Mouse (Mus musculus) cerebellum, adult 18-20 months (tissue): ENCODE measurements around the gene Anapc10.
A peak's percentile ranks its signal among the peaks of the same experiment; 100 is the strongest.
"Not testable (repeated sequence)": the region's sequence is repeated elsewhere in the genome, so short reads cannot be mapped to it uniquely, and the experiment has no call there.

Experiments
- DNase-seq, 2 experiments: peaks; one replicate each; pipeline ENCODE4 v3.0.0; 2021

The Anapc10 gene

DNA sequence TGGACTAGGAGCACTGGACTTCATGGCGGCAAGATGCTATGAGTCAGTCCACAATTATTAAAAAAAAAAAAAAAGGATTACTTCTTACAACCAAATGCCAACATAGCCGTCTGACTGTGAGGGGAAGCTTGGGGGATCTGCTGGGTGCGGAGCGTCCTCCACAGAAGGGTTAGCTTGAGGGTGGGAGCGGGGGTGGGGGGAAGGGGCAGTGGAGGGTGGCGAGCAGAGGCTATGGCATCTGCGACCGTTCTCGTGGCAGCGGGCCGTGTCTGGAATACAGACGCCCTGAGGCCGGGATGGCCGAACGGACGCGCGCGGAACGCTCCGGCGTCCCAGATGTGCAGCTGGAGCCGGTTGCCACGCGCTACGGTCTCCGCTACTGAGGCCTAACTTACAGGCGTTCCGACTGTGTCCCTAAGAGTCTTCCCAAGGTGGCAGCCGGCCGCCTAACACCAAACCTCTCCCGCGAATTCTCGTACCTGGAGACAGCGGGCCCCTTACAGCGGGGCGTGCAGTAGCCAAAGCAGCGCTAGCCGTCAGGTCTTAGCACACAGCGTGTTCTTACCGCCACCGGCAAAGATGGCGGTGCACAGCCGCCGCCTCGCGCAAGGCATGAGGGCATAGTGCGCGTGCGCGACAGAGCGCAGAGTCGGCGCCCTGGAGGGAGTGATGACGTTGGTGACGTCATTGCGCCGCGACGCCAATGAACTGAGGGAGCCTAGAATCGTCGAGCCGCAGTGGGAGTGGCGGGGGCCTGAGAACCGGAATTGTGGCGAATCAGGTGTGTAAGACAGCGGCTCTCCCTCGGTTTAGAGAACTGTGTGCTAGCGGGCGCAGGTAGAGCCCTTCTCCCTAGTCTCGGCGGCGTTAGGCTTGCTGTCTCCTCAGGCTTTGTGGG is at the start of gene Anapc10, which contains the start of gene Abce1:
Gene Anapc10 (plus strand): TSS at position 757 of the 898 bp plus-strand sequence.
Gene Abce1 (minus strand): TSS at position 677 of the 898 bp plus-strand sequence.
- DNase-seq: peak; percentile 95 to 99

DNA sequence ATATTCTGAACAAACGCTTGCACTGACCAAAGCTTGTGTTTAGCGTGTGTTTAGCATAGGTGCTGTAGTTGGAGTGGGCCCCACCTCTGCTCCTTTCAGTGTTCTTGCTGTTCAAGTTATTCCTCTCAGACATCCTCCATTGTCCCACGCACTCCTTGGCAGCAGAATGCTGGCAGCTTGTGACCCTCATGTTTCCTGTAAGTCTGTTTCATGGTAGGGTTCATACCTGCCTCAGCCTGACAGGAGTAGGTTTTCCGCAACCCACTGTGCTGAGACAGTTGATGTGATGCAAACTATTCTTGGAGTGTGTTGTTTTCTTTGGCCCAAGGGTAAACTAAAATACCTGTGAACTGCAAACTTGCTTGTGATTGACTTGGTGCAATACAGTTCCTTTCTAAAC is 35.2 kb upstream of the Anapc10 start:
- DNase-seq: no peak

DNA sequence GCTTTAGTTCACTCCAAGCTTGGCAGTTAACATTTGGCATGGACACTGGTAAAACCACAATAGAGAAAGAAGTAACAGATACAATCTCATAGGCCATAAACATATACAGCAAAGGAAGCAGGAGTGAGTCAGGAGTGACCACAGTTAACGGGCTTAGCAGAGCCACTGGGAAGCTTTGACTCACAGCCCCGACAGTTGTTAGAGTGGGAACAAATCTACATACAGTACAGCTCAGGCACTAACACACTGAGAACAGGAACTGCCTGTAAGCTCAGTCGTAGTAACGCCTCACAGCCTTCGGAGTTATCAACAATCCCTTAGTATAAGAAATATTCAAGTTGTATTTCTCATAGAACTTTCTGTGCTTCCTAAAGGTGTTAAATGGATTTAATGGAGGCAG is 32.6 kb upstream of the Anapc10 start:
- no peak for DNase-seq

DNA sequence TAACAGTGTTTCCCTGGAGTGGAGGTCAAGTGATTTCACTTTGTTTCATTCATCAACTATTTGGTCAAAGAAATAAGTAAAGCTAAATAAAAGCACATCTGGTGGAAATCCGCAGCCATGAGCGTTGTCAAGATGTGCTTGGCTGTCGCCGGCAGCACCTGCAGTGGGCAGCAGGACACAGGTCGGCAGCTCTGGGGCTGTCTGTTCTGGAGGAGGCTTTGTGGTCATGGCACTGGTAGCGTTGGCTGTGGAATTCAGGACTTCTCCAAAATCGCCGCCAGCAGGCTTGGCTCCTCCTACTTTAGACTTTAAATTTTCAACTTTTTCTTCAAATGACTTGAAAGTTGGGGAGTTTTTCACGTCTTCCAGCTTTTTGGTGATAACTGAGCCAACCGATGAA is 31.5 kb upstream of the Anapc10 start:
- not testable (repeated sequence) for DNase-seq

- peak; percentile 26 to 34 for DNase-seq
Measured at GRCm38 (mm10) chr8:79680555-79680954, 31.1 kb upstream of the Anapc10 start.

GRCm38 (mm10) chr8:79680965-79681364 is 30.7 kb upstream of the Anapc10 start:
- DNase-seq: no peak

GRCm38 (mm10) chr8:79685927-79686326 is 25.7 kb upstream of the Anapc10 start:
- DNase-seq: not testable (repeated sequence)

DNA sequence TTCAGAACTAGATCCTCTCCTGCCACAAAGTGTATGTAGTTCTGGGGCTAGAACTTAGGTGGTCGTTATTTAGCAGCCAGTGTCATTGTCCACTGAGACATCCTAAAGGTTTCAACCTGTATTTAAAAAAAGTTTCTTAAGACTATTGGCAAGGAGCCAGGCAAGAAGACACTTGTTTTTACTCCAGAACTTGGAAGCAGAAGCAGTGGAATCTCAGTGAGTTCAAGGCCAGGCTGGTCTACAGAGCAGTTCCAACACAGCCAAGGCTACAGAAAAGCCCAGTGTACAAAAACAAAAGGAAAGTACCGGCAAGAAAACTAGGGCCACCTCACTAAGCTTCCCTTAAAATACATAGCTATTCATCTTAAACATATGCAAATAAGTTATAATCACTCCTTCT is 19.1 kb upstream of the Anapc10 start:
- no peak for DNase-seq

GRCm38 (mm10) chr8:79706687-79707086 is 4.9 kb upstream of the Anapc10 start:
- DNase-seq: no peak

GRCm38 (mm10) chr8:79712676-79713075 is 1.1 kb downstream of the Anapc10 start:
- no peak for DNase-seq

DNA sequence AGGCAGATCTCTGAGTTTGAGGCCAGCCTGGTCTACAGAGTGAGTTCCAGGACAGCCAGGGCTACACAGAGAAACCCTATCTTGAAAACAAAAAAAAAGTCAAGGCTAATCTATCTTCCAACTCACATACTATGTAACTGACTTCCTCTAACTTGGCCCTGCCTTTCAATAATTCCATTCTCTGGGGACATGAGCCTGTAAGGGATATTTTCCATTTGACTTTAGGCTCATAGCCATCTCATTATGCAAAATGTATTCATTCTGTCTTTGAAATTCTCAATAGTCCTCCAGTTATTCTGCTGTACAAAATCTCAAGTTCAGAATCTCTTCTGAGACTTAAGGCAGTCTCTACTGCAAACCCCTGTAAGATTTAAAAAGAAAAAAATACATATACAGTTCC is 9.9 kb downstream of the Anapc10 start:
- DNase-seq: no peak

DNA sequence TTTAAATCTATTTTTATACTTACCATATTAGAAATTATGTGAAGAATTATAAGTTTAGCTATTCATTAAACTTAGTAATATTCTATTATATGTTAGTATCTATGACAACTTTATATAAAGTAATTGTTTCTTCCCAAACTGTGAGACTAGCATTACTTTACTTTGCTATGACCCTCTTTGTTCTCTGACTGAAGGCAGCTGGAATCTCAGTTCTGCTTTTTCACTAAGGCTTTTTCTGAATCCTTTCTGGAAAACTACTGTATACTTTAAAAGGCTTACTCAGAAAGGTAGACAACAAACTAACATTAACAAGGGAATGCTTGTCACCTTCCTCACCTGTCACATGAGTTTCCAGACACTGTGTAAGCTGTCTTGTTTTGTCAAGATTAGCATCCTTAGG is 11.7 kb downstream of the Anapc10 start:
- DNase-seq: no peak

- DNase-seq: no peak
Measured at GRCm38 (mm10) chr8:79724589-79724988, 13.0 kb downstream of the Anapc10 start.

- no peak for DNase-seq
Measured at GRCm38 (mm10) chr8:79727900-79728299, 16.3 kb downstream of the Anapc10 start.

DNA sequence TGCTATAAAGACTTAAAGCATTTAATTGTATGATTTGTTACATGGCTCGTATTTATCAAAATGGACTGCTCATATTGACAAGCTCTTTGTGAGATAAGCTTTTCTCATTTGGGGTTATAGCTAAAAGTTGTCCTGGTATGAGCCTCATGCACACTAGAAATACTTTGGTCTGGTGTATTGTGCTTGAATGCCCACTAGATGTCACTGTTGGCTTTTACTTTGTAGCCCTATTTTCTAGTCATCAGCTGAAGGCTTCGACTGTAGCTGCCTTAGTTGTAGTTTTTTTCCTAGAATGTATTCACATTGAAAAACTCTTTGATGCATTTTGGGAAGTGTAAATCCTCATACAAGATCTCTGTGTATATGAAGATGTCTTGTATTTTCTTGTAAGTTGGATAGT is 22.7 kb downstream of the Anapc10 start:
- DNase-seq: peak; percentile 36 to 40

DNA sequence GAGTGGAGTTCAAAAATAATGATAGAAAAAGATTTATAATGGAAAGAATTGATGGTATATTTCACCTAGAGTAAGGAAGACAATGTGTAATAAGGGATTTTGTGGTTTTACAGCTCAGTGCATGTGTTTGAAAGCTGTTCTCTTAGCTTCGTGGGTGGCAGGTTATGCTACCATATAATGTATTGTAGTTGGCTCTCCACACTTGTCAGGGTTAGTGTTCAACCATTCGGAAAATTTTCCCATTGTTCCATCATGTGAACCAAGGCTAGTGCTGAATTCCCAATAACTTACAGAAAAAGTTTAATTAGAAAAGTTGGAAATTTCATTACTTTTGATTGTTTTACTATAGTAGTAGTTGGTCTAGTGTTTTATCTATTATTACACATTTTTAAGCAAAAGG is 36.6 kb downstream of the Anapc10 start:
- no peak for DNase-seq

GRCm38 (mm10) chr8:79748591-79748990 is 37.0 kb downstream of the Anapc10 start:
- DNase-seq: no peak

GRCm38 (mm10) chr8:79750305-79750704 is 38.7 kb downstream of the Anapc10 start:
- DNase-seq: peak; percentile 21 to 34

DNA sequence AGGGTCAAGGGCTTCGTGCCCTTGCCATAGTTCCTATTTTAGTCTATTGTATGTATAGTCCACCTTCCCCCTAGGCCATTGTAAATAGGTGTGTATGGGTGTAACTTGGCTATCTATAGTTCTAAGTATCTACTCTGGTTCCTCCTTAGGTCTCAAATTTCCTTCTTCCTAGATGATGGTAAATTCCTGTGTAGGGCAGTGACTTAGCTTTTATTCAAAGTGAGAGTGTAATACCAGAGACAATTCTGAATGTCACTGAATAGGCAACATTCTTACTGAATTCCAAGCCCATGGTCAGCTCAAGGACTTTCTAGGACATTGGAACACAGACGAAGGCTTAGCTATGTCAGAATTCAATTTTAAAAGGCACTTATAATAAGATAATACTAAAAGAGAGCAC is 83.3 kb downstream of the Anapc10 start:
- DNase-seq: not testable (repeated sequence)

GRCm38 (mm10) chr8:79796690-79797089 is 85.1 kb downstream of the Anapc10 start:
- no peak for DNase-seq

- no peak for DNase-seq
Measured at GRCm38 (mm10) chr8:79804499-79804898, 92.9 kb downstream of the Anapc10 start.

DNA sequence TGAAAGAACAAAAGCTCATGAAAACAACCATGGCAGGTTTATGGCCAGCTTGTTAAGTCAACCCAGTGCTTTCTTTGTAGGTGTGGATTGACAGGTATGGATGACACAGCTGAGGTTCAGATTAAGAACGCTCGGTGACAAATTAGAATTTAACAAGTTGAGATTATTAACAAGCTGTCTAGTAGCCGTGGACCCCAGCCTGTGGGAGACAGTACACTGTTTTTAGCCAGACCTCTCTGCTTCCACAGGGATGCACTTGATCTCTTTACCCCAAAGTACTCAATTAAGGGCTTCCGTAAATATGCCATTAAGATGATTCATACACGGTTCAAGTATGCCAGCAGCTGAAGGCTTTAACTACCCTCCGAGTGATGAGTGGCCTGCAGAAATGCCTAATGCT is 95.4 kb downstream of the Anapc10 start:
- no peak for DNase-seq

DNA sequence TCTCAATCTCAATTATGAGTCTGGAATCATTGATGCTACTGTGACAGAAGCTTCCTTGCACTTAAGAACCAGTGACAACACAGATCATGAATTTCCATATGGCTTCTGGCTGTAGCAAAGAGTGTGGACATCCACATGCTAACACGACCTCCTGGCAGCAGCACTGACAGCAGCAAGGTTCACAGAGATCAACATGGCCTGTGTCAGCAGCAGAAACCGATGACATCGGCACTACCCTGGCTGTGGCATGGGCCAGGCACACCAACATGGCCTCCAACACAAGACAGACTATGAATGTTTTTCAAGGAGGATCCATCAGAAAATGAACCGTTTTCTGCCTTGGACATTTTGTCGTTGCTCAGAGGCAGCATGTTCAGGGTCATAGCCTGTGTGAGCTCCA is 114.9 kb downstream of the Anapc10 start:
- no peak for DNase-seq
